Mouse (Mus musculus) CH12.LX (cell line): ENCODE results near the gene 5031439G07Rik. TPM values are rescaled to one million over a fixed set of nuclear protein-coding genes. Genes with fewer than 3 reads are reported as not detected.
"Not testable (repeated sequence)": the region's sequence is repeated elsewhere in the genome, so short reads cannot be mapped to it uniquely, and the experiment has no call there.

Experiments used
- DNase-seq: peaks from one replicate; pipeline ENCODE4 v3.0.0-alpha.2; 2013; ENCODE audit errors: extremely low read depth
- H3K27ac ChIP-seq: 2 replicates; pipeline ENCODE4 v1.5.1; 2012; ENCODE audit warnings: low read depth, mild to moderate bottlenecking, control low read depth, moderate library complexity; ENCODE audit not compliant: insufficient read depth
- H3K27me3 ChIP-seq: replicated peaks from 2 replicates; pipeline ENCODE3; 2012; ENCODE audit warnings: inconsistent platforms
- H3K36me3 ChIP-seq, 2 experiments: replicated peaks in 1 of 2; 2 replicates each; pipeline versions ENCODE3 to v1.6.1; 2012; ENCODE audit warnings: inconsistent platforms in 1 of 2, low read length in 1 of 2, mild to moderate bottlenecking in 1 of 2, mixed read lengths in 1 of 2, moderate library complexity in 1 of 2; ENCODE audit not compliant: control insufficient read depth in 1 of 2, insufficient read depth in 1 of 2
- H3K4me1 ChIP-seq, 2 experiments: 2 replicates each; pipeline ENCODE4 v1.6.1; 2012; ENCODE audit warnings: inconsistent platforms in 1 of 2, moderate library complexity in 1 of 2; ENCODE audit not compliant: insufficient read depth in 2 of 2, control insufficient read depth in 1 of 2
- H3K4me2 ChIP-seq: 2 replicates; pipeline ENCODE4 v1.6.1; 2012; ENCODE audit warnings: low read depth, mild to moderate bottlenecking, control low read depth; ENCODE audit not compliant: poor library complexity, insufficient read depth, severe bottlenecking
- H3K4me3 ChIP-seq, 3 experiments: fragments of 150-350 bp in 1 of 3; sonication (generic) in 1 of 3; replicated peaks in 1 of 3; 2 replicates each; pipeline versions ENCODE3 to v1.5.1; 2011 to 2012; ENCODE audit warnings: low read depth in 2 of 3, low read length in 2 of 3, mild to moderate bottlenecking in 2 of 3, moderate library complexity in 2 of 3, control low read depth in 1 of 3, improper control_type of control experiment in 1 of 3, inconsistent platforms in 1 of 3, mixed read lengths in 1 of 3; ENCODE audit not compliant: poor library complexity in 1 of 3
- H3K79me2 ChIP-seq: replicated peaks from 2 replicates; pipeline ENCODE4 v1.6.1; 2012; ENCODE audit warnings: mild to moderate bottlenecking, moderate library complexity; ENCODE audit not compliant: control insufficient read depth, poor library complexity, insufficient read depth, severe bottlenecking; ENCODE audit errors: extremely low read depth
- H3K9ac ChIP-seq: 2 replicates; pipeline ENCODE4 v1.6.1; 2012; ENCODE audit warnings: low read depth, mild to moderate bottlenecking, control low read depth, moderate library complexity; ENCODE audit not compliant: insufficient read depth
- H3K9me3 ChIP-seq: replicated peaks from 2 replicates; pipeline ENCODE3; 2012; ENCODE audit warnings: low read length, inconsistent platforms, mixed read lengths
- BHLHE40 ChIP-seq: IDR thresholded peaks from 2 replicates; pipeline ENCODE4 v1.6.1; 2011; ENCODE audit warnings: mild to moderate bottlenecking, low read depth, low read length, improper control_type of control experiment
- ELF1 ChIP-seq: IDR thresholded peaks from 2 replicates; pipeline ENCODE4 v1.6.1; 2014; ENCODE audit warnings: low read depth, mild to moderate bottlenecking, inconsistent platforms, low read length, improper control_type of control experiment
- GABPA ChIP-seq: IDR thresholded peaks from 2 replicates; pipeline ENCODE4 v1.6.1; 2012; ENCODE audit warnings: low read depth, low read length, improper control_type of control experiment, inconsistent platforms; ENCODE audit not compliant: insufficient replicate concordance
- HCFC1 ChIP-seq: IDR thresholded peaks from 2 replicates; pipeline ENCODE4 v1.6.1; 2012; ENCODE audit warnings: low read depth, mild to moderate bottlenecking, inconsistent platforms, low read length, improper control_type of control experiment
- JUN ChIP-seq: IDR thresholded peaks from 2 replicates; pipeline ENCODE4 v1.6.1; 2011; ENCODE audit warnings: low read depth, mild to moderate bottlenecking, low read length, improper control_type of control experiment, moderate library complexity; ENCODE audit not compliant: insufficient read depth
- KAT2A ChIP-seq: IDR thresholded peaks from 2 replicates; pipeline ENCODE4 v1.6.1; 2012; ENCODE audit warnings: low read length, improper control_type of control experiment, inconsistent platforms; ENCODE audit not compliant: insufficient replicate concordance
- MAFK ChIP-seq: IDR thresholded peaks from 2 replicates; pipeline ENCODE4 v1.6.1; 2011; ENCODE audit warnings: low read length, improper control_type of control experiment; ENCODE audit not compliant: insufficient replicate concordance
- MAZ ChIP-seq: IDR thresholded peaks from 2 replicates; pipeline ENCODE4 v1.6.1; 2012; ENCODE audit warnings: low read depth, mild to moderate bottlenecking, inconsistent platforms, low read length, improper control_type of control experiment, moderate library complexity
- MEF2A ChIP-seq: IDR thresholded peaks from 2 replicates; pipeline ENCODE4 v1.6.1; 2014; ENCODE audit warnings: low read depth, mild to moderate bottlenecking, inconsistent platforms, low read length, improper control_type of control experiment, borderline replicate concordance
- MXI1 ChIP-seq: IDR thresholded peaks from 2 replicates; pipeline ENCODE4 v1.6.1; 2011; ENCODE audit warnings: mild to moderate bottlenecking, low read depth, low read length, improper control_type of control experiment
- NELFE ChIP-seq: IDR thresholded peaks from 2 replicates; pipeline ENCODE4 v1.6.1; 2011; ENCODE audit warnings: low read depth, low read length, improper control_type of control experiment
- NRF1 ChIP-seq: IDR thresholded peaks from 2 replicates; pipeline ENCODE4 v1.6.1; 2014; ENCODE audit warnings: low read depth, mild to moderate bottlenecking, inconsistent platforms, low read length, improper control_type of control experiment, moderate library complexity
- PAX5 ChIP-seq: IDR thresholded peaks from 2 replicates; pipeline ENCODE4 v1.6.1; 2012; ENCODE audit warnings: low read length, inconsistent platforms, mixed read lengths
- POLR2A ChIP-seq: IDR thresholded peaks from 2 replicates; pipeline ENCODE4 v1.6.1; 2011; ENCODE audit warnings: low read depth, mild to moderate bottlenecking, improper control_type of control experiment, low read length
- POLR2AphosphoS2 ChIP-seq: IDR thresholded peaks from 2 replicates; pipeline ENCODE4 v1.6.1; 2011; ENCODE audit warnings: low read depth, low read length, improper control_type of control experiment
- SIN3A ChIP-seq: IDR thresholded peaks from 2 replicates; pipeline ENCODE4 v1.6.1; 2012; ENCODE audit warnings: low read length, improper control_type of control experiment, inconsistent platforms
- TCF12 ChIP-seq: IDR thresholded peaks from 2 replicates; pipeline ENCODE4 v1.6.1; 2014; ENCODE audit warnings: low read depth, mild to moderate bottlenecking, inconsistent platforms, low read length, improper control_type of control experiment
- USF2 ChIP-seq: conservative IDR thresholded peaks from 2 replicates; pipeline ENCODE4 v1.6.1; 2011; ENCODE audit warnings: low read depth, low read length, improper control_type of control experiment
- ZKSCAN1 ChIP-seq: IDR thresholded peaks from 2 replicates; pipeline ENCODE4 v1.6.1; 2012; ENCODE audit warnings: low read depth, inconsistent platforms, low read length, improper control_type of control experiment, borderline replicate concordance
- dilution Hi-C: fragments of 300-500 bp; cut with MboI; formaldehyde crosslinking; loops from 2 replicates; pipeline ENCODE4 v1.14.3; 2020; ENCODE audit warnings: low sequenced_read_pairs; ENCODE audit not compliant: extremely low pct_unique_long_range_greater_than_20kb, extremely low pct_ligation_motif_present
- in situ Hi-C: fragments of 300-500 bp; cut with MboI; formaldehyde crosslinking; loops from 3 replicates; pipeline ENCODE4 v1.14.3; 2019; ENCODE audit warnings: low sequenced_read_pairs, low pct_ligation_motif_present, low pct_unique_long_range_greater_than_20kb, mixed read lengths
- polyA plus RNA-seq: library from polyadenylated mRNA; unstranded; fragments of >175 nt; gene quantifications from 2 replicates; pipeline ENCODE4 v1.2.1, GENCODE M21; 2012; ENCODE audit warnings: low read depth; ENCODE audit not compliant: insufficient read length
- total RNA-seq, 2 experiments: library from RNA; depleted of rRNA; stranded (reverse); fragments of 300-350 nt in 1 of 2; fragments of >200 nt in 1 of 2; gene quantifications; 2 replicates each; pipeline ENCODE4 v1.2.3; 2012 to 2014

Gene 5031439G07Rik
- total and polyA plus RNA-seq, 3 experiments = 8.6 to 26.0 (median 10.9) TPM

DNA sequence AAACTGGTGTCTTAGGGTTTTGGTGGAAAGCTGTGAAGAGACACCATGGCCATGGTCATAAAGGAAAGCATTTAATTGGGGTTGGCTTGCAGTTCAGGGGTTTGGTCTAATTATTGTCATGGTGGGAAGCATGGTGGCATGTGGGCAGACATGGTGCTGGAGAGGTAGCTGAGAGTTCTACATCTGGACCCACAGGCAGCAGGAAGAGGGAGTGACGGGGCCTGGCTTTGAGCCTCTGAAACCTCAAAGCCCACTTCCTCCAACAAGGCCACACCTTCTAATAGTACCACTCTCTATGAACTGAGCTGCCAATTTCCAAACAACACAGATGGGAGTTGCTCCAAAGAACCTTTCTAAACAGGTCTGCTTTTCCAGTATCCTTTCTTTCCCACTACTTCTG, 91.7 kb downstream of the 5031439G07Rik start:
- Histone ChIP-seq H3K27me3 (no peaks in the 10 kb centered on the region), H3K4me3 (no peak overlapping the region), H3K36me3 (no peaks in the 10 kb centered on the region), H3K4me1 (peaks cover 0 to 6% of the 10 kb centered on the region in 2 experiments; a peak in 2 of 4 replicates), H3K9me3 (peaks cover 4% of the 10 kb centered on the region), H3K79me2 (no peaks in the 10 kb centered on the region), H3K27ac (no peak overlapping the region), H3K4me2 (no peak overlapping the region), H3K9ac (no peak overlapping the region)
- dilution Hi-C loops = no loop called here
- TF ChIP-seq KAT2A (no peak), BHLHE40 (no peak), HCFC1 (no peak), SIN3A (no peak), POLR2A (no peak), MXI1 (no peak), MAFK (no peak), ZKSCAN1 (no peak), MEF2A (no peak), MAZ (no peak), JUN (no peak), TCF12 (no peak), ELF1 (no peak), NELFE (no peak), USF2 (no peak), POLR2AphosphoS2 (no peak), NRF1 (no peak), GABPA (no peak), PAX5 (no peak)
- peak; percentile 11 for DNase-seq
- in situ Hi-C loops = no loop called here

DNA sequence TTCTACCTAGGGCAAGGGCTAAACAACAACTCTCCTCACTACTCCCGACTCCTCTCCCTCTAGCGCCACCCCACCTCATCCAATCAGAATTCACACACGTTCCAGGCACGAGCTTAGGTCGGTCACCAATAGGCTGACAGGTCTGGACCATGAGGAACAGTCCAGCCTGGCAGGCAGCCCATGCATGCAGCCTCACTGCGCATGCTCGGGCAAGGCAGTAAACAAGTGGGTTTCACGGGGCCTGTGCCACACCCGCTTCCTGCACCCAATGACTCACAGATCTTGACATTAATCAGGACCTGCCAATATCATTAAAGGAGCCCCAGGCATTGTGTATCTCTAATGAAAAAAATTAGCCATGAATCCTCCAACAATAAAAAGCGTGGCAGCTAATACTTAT, 92.1 kb downstream of the 5031439G07Rik start:
- DNase-seq, H3K36me3 ChIP-seq, H3K79me2 ChIP-seq, H3K4me1 ChIP-seq, H3K9me3 ChIP-seq, H3K9ac ChIP-seq, in situ Hi-C loops, H3K4me3 ChIP-seq: not testable (repeated sequence)
- 0 out of 2 replicates have a peak, but pooled peaks have one; percentile 13 for TF ChIP-seq NRF1
- TF ChIP-seq, all 38 proteins: peak for 1; not testable (repeated sequence) for 37
- H3K27ac ChIP-seq, dilution Hi-C loops, H3K4me2 ChIP-seq, H3K27me3 ChIP-seq: not testable (repeated sequence)

Other genes starting within 250 kb of the 5031439G07Rik start
- gene Phf21b, start 132.5 kb downstream of the 5031439G07Rik start, total RNA-seq (2012; rRNA removed) = 2.2 TPM in 2 replicates
- gene Phf21b, start 132.5 kb downstream of the 5031439G07Rik start, total RNA-seq (2014; rRNA removed) = 1.3 and 3.0 TPM in 2 replicates
- 5.3 TPM in 2 replicates for gene Phf21b, start 132.5 kb downstream of the 5031439G07Rik start, polyA plus RNA-seq
- 0.67 and 0.68 TPM in 2 replicates for gene Gm29666, start 68.5 kb downstream of the 5031439G07Rik start, total RNA-seq (2012; rRNA removed)
- gene Gm29666, start 68.5 kb downstream of the 5031439G07Rik start, total RNA-seq (2014; rRNA removed) = 0.54 and 0.55 TPM in 2 replicates
- gene Gm29666, start 68.5 kb downstream of the 5031439G07Rik start, polyA plus RNA-seq = 0.64 and 0.71 TPM in 2 replicates
- 39.2 and 45.3 TPM in 2 replicates for gene Nup50, start 65.1 kb downstream of the 5031439G07Rik start, total RNA-seq (2012; rRNA removed)
- 43.4 and 46.6 TPM in 2 replicates for gene Nup50, start 65.1 kb downstream of the 5031439G07Rik start, total RNA-seq (2014; rRNA removed)
- gene Nup50, start 65.1 kb downstream of the 5031439G07Rik start, polyA plus RNA-seq = 85.6 and 91.4 TPM in 2 replicates
- gene Upk3a, start 28.6 kb upstream of the 5031439G07Rik start, total RNA-seq (2012; rRNA removed) = not detected in 2 replicates
- not detected in 2 replicates for gene Upk3a, start 28.6 kb upstream of the 5031439G07Rik start, total RNA-seq (2014; rRNA removed)
- not detected in 2 replicates for gene Upk3a, start 28.6 kb upstream of the 5031439G07Rik start, polyA plus RNA-seq
- 13.1 and 14.1 TPM in 2 replicates for gene Fam118a, start 40.4 kb upstream of the 5031439G07Rik start, total RNA-seq (2012; rRNA removed)
- gene Fam118a, start 40.4 kb upstream of the 5031439G07Rik start, total RNA-seq (2014; rRNA removed) = 18.2 and 18.4 TPM in 2 replicates
- 15.0 and 15.5 TPM in 2 replicates for gene Fam118a, start 40.4 kb upstream of the 5031439G07Rik start, polyA plus RNA-seq
- gene Smc1b, start 143.4 kb upstream of the 5031439G07Rik start, total RNA-seq (2012; rRNA removed) = not detected in 2 replicates
- not detected in 2 replicates for gene Smc1b, start 143.4 kb upstream of the 5031439G07Rik start, total RNA-seq (2014; rRNA removed)
- gene Smc1b, start 143.4 kb upstream of the 5031439G07Rik start, polyA plus RNA-seq = not detected in 2 replicates
- gene Ribc2, start 143.5 kb upstream of the 5031439G07Rik start, total RNA-seq (2012; rRNA removed) = not detected in 2 replicates
- not detected in 2 replicates for gene Ribc2, start 143.5 kb upstream of the 5031439G07Rik start, total RNA-seq (2014; rRNA removed)
- gene Ribc2, start 143.5 kb upstream of the 5031439G07Rik start, polyA plus RNA-seq = not detected in 2 replicates
- gene Fbln1, start 217.4 kb upstream of the 5031439G07Rik start, total RNA-seq (2012; rRNA removed) = 1.3 and 1.4 TPM in 2 replicates
- gene Fbln1, start 217.4 kb upstream of the 5031439G07Rik start, total RNA-seq (2014; rRNA removed) = not detected in 2 replicates
- 0.11 TPM in 1 of 2 replicates, not detected in the other for gene Fbln1, start 217.4 kb upstream of the 5031439G07Rik start, polyA plus RNA-seq